Mouse (Mus musculus) heart, embryonic 11.5 days (tissue): ENCODE data around the gene Tpcn1. TPM values are rescaled to one million over a fixed set of nuclear protein-coding genes. Genes with fewer than 3 reads are reported as not detected.

Experiments
- ATAC-seq: fragments of 200-750 bp; cut with Nextera tagmentation; replicated peaks from 2 replicates; pipeline ENCODE4 v1.8.0; 2017; ENCODE audit warnings: moderate library complexity; ENCODE audit not compliant: insufficient number of reproducible peaks, low FRiP score, low TSS enrichment
- H3K27ac ChIP-seq: fragments of 300-500 bp; sonication (generic); 2 replicates; pipeline ENCODE4 v1.5.1; 2014; ENCODE audit warnings: mild to moderate bottlenecking, low read depth, low read length
- H3K27me3 ChIP-seq: fragments of 300-500 bp; sonication (generic); 2 replicates; pipeline ENCODE4 v1.6.1; 2014; ENCODE audit warnings: mild to moderate bottlenecking, low read length, mixed read lengths; ENCODE audit not compliant: control insufficient read depth, insufficient read depth
- H3K36me3 ChIP-seq: fragments of 300-500 bp; sonication (generic); 2 replicates; pipeline ENCODE4 v1.6.1; 2014; ENCODE audit warnings: mild to moderate bottlenecking, low read length, moderate library complexity, mixed read lengths; ENCODE audit not compliant: control insufficient read depth, insufficient read depth
- H3K4me1 ChIP-seq: fragments of 300-500 bp; sonication (generic); 2 replicates; pipeline ENCODE4 v1.6.1; 2014; ENCODE audit warnings: low read length; ENCODE audit not compliant: control insufficient read depth, insufficient read depth
- H3K4me2 ChIP-seq: fragments of 300-500 bp; sonication (generic); 2 replicates; pipeline ENCODE4 v1.6.1; 2014; ENCODE audit warnings: mild to moderate bottlenecking, moderate library complexity
- H3K4me3 ChIP-seq: fragments of 300-500 bp; sonication (generic); 2 replicates; pipeline ENCODE4 v1.5.1; 2014; ENCODE audit warnings: low read depth, low read length
- H3K9ac ChIP-seq: fragments of 300-500 bp; sonication (generic); 2 replicates; pipeline ENCODE4 v1.6.1; 2014; ENCODE audit warnings: mild to moderate bottlenecking, low read depth, low read length, moderate library complexity
- H3K9me3 ChIP-seq: fragments of 300-500 bp; sonication (generic); replicated peaks from 2 replicates; pipeline ENCODE4 v1.6.1; 2016; ENCODE audit warnings: low read length; ENCODE audit not compliant: control insufficient read depth
- WGBS: fragments of 180-500 bp; shearing (Covaris S2); extraction: QIAGEN DNeasy Blood & Tissue Kit; methylation state at CpG from one replicate; pipeline ENCODE4 v1.1.7; 2014; ENCODE audit not compliant: insufficient replicate concordance; 5-methylcytosine and 5-hydroxymethylcytosine counted together
- polyA plus RNA-seq: library from polyadenylated mRNA; unstranded; fragments of >200 nt; fragmentation: Nextera tagmentation; extraction: Ambion mirVana; gene quantifications from 2 replicates; pipeline ENCODE4 v1.2.1, GENCODE M21; 2014

The Tpcn1 gene
- polyA plus RNA-seq, 1 experiment from 2014 or later = 19.1 TPM

DNA sequence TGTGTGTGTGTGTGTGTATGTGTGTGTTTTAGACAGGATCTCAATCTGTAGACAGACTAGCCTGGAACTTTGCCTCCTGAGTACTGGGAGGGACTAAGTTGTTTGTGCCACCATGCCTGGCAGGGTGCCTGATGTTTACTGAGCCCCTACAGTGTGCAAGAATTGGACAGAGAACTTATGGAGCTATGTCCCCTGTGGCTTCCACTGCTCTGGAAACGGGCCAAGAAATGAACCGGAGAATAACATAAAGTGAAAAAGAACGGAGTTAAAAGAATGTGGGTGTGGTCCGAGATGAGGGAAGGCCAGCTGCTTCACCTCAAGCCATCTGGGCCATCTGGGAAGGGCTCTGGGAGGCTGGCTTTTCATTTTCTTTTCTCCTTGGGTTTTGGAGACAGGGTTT is 73.7 kb downstream of the Tpcn1 start:
- H3K27me3 ChIP-seq = 0 out of 2 replicates have a peak, but pooled peaks cover 4% of the 10 kb centered on the region
- no peak overlapping the region for H3K27ac ChIP-seq
- no peak for ATAC-seq
- WGBS = 23% methylated on average over 4 of the region's 4 CpGs
- no peaks in the 10 kb centered on the region for H3K9me3 ChIP-seq
- H3K4me1 ChIP-seq = peaks cover 18% of the 10 kb centered on the region
- no peak overlapping the region for H3K9ac ChIP-seq
- no peak overlapping the region for H3K4me2 ChIP-seq
- H3K4me3 ChIP-seq = no peak overlapping the region
- no peaks in the 10 kb centered on the region for H3K36me3 ChIP-seq

- no peak overlapping the region for H3K4me2 ChIP-seq
- H3K27me3 ChIP-seq = 0 out of 2 replicates have a peak, but pooled peaks cover 4% of the 10 kb centered on the region
- no peak overlapping the region for H3K27ac ChIP-seq
- H3K9ac ChIP-seq = no peak overlapping the region
- H3K9me3 ChIP-seq = no peaks in the 10 kb centered on the region
- H3K4me3 ChIP-seq = no peak overlapping the region
- no peak for ATAC-seq
- 88% methylated on average over 9 of the region's 9 CpGs for WGBS
- no peaks in the 10 kb centered on the region for H3K36me3 ChIP-seq
- H3K4me1 ChIP-seq = peaks cover 18% of the 10 kb centered on the region
These were observed 74.3 kb downstream of the Tpcn1 start for GRCm38 (mm10) chr5:120514031-120514677.

GRCm38 (mm10) chr5:120512911-120513555 is 75.4 kb downstream of the Tpcn1 start:
- 52% methylated on average over 15 of the region's 15 CpGs for WGBS
- H3K4me1 ChIP-seq = peaks cover 18% of the 10 kb centered on the region
- no peak overlapping the region for H3K9ac ChIP-seq
- H3K4me3 ChIP-seq = no peak overlapping the region
- 0 out of 2 replicates have a peak, but pooled peaks cover 4% of the 10 kb centered on the region for H3K27me3 ChIP-seq
- no peak overlapping the region for H3K4me2 ChIP-seq
- no peaks in the 10 kb centered on the region for H3K9me3 ChIP-seq
- ATAC-seq = no peak
- H3K36me3 ChIP-seq = no peaks in the 10 kb centered on the region
- no peak overlapping the region for H3K27ac ChIP-seq

- WGBS = 29% methylated on average over 14 of the region's 14 CpGs
- peaks cover 18% of the 10 kb centered on the region for H3K4me1 ChIP-seq
- 0 out of 2 replicates have a peak, but pooled peaks cover 4% of the 10 kb centered on the region for H3K27me3 ChIP-seq
- H3K36me3 ChIP-seq = no peaks in the 10 kb centered on the region
- no peak for ATAC-seq
- H3K9me3 ChIP-seq = no peaks in the 10 kb centered on the region
- peak overlapping the region; percentile 67; the same call in 1 of the 2 replicates for H3K9ac ChIP-seq
- H3K27ac ChIP-seq = no peak overlapping the region
- H3K4me2 ChIP-seq = peak overlapping the region; percentile 82
- H3K4me3 ChIP-seq = peak overlapping the region; percentile 55
These were observed 76.7 kb downstream of the Tpcn1 start for GRCm38 (mm10) chr5:120511643-120512220.

DNA sequence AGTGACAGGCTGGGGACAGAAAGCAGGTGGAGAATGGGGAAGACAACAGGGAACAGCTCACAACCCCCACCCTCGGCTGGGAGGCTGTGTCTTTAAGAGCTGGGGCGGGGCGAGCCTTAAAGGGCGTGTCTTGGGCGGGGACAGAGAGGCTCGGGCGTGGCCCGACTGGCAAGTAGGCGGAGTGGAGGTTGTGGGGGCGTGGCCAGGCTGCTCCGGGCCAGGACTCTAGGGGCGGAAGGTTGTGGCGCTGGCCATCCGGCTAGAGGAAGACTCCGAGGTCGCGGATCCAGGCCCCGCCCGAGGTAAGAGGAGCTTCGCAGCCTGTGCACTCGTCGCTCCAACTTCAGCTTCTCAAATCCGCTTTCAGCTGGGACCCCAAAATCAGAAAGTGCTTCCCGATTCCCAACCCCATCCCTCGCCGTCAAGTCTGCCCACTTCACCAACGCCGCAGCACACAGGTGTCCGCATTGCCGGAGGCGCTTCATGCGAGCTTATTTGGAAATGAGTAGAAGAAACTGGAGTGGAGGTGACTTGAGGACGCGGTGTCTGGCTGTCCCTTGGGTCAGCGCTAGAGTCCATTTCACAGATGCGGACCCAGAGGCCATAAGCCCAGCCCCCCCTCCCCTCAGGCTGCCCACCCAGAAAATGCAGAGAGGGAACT is 77.4 kb downstream of the Tpcn1 start, which contains the start of gene Slc8b1:
Gene Slc8b1 (plus strand): TSS at position 187 of the 661 bp plus-strand sequence.
- peak within 1 kb of the TSS; percentile 55 for H3K4me3 ChIP-seq
- H3K27me3 ChIP-seq = 0 out of 2 replicates have a peak, but pooled peaks cover 4% of the 10 kb centered on the region
- H3K9me3 ChIP-seq = no peaks in the 10 kb centered on the region
- H3K27ac ChIP-seq = no peak within 1 kb of the TSS
- no peaks in the 10 kb centered on the region for H3K36me3 ChIP-seq
- peak within 1 kb of the TSS; percentile 67 for H3K9ac ChIP-seq
- WGBS = 2% methylated on average over 36 of the region's 36 CpGs
- ATAC-seq = peak; percentile 87
- H3K4me2 ChIP-seq = peak within 1 kb of the TSS; percentile 82
- H3K4me1 ChIP-seq = peaks cover 12% of the 10 kb centered on the region; the same call in 1 of the 2 replicates

DNA sequence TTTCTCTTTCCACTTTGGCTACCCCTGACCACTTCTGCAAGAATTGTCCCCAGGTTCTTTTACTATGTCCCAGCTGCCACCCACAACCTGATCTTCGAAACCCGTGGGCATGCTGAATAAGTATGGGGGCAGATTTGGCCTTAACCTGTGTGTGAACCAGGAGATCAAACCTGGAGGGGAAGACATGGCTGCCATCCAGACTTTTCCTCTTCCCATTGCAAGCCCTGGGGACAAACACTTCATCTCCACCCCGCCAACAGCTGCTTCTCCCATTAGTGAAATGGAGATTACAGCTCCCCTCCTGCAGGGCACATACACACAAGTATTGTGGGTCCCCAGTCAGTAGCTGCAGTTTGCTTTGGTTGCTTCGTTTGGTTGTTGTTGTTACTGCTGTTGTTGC is 81.2 kb downstream of the Tpcn1 start:
- Histone ChIP-seq H3K9me3 (no peaks in the 10 kb centered on the region), H3K4me1 (peaks cover 11% of the 10 kb centered on the region), H3K27me3 (0 out of 2 replicates have a peak, but pooled peaks cover 4% of the 10 kb centered on the region), H3K27ac (no peak overlapping the region), H3K4me2 (no peak overlapping the region), H3K36me3 (no peaks in the 10 kb centered on the region), H3K9ac (no peak overlapping the region), H3K4me3 (no peak overlapping the region)
- ATAC-seq = no peak
- 54% methylated on average over 4 of the region's 4 CpGs for WGBS

- Histone ChIP-seq H3K9ac (no peak overlapping the region), H3K36me3 (no peaks in the 10 kb centered on the region), H3K27me3 (0 out of 2 replicates have a peak, but pooled peaks cover 2% of the 10 kb centered on the region), H3K4me2 (no peak overlapping the region), H3K9me3 (no peaks in the 10 kb centered on the region), H3K4me3 (no peak overlapping the region), H3K27ac (no peak overlapping the region), H3K4me1 (peaks cover 14% of the 10 kb centered on the region)
- no peak for ATAC-seq
- WGBS = 56% methylated on average over 9 of the region's 9 CpGs
These were observed 82.0 kb downstream of the Tpcn1 start for GRCm38 (mm10) chr5:120506490-120506889.

DNA sequence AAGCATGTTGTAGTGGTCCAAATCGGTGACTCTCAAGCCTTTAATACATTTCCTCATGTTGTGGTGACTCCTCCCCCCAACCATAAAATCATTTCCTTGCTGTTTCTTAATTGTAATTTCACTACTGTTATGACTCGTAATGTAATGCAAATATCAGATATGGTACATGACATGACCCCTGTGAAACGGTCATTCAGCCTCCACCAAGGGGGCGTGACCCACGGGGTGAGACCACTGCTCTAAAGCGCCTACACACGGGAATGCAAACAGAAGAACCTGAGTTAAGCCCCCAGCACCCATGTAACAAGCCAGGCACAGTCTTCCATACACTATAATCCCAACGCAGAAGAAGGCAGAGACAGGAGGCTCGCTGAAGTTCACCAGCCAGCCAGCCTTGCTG is 82.7 kb downstream of the Tpcn1 start:
- no peak overlapping the region for H3K27ac ChIP-seq
- WGBS = 60% methylated on average over 9 of the region's 9 CpGs
- no peak overlapping the region for H3K9ac ChIP-seq

More for the DNA sequence above, 82.7 kb downstream of the Tpcn1 start:
- Histone ChIP-seq H3K4me3 (no peak overlapping the region), H3K4me1 (peaks cover 12% of the 10 kb centered on the region), H3K4me2 (peak overlapping the region; percentile 50), H3K9me3 (no peaks in the 10 kb centered on the region), H3K36me3 (no peaks in the 10 kb centered on the region), H3K27me3 (no peaks in the 10 kb centered on the region)
- ATAC-seq = no peak
